In genomic region chr1:23648875-23649506, GRCm38 (mm10) we compare ENCODE assay signal across 28 mouse cellular contexts.
DNase-seq lines count a peak whose midpoint lies in the region; ATAC-seq and TF ChIP-seq lines count a peak whose summit lies in the region.
"Had no signal": no experiment of that assay in that cellular context is flagged by ENCODE, and none has a peak within 500 bp of the region (broad histone marks: within the 10 kb centered on the region; RNA-seq: fewer than 3 reads in every experiment).

No protein-coding gene starts in this region.

- H3K9ac ChIP-seq in forebrain, embryonic 14.5 days (ENCODE audit: low read length), result no peak overlapping the region
- H3K9ac ChIP-seq in forebrain, postnatal 0 days, result no peak overlapping the region
- H3K9ac ChIP-seq in lung, embryonic 14.5 days, result no peak overlapping the region
- H3K9ac ChIP-seq in hindbrain, postnatal 0 days (replicated peaks; ENCODE audit: low read length), result no peak overlapping the region
- H3K9ac ChIP-seq: liver, embryonic 15.5 days; midbrain, embryonic 13.5 days; neural tube, embryonic 13.5 days had no signal

- H3K27me3 ChIP-seq in forebrain, embryonic 14.5 days (replicated peaks; ENCODE audit: control insufficient read depth, insufficient read depth, low read length), result no peaks in the 10 kb centered on the region
- H3K27me3 ChIP-seq in forebrain, postnatal 0 days (ENCODE audit: insufficient read depth, low read length), result no peaks in the 10 kb centered on the region
- no peaks in the 10 kb centered on the region for H3K27me3 ChIP-seq in lung, embryonic 14.5 days (ENCODE audit: insufficient read depth, low read length)
- no peaks in the 10 kb centered on the region for H3K27me3 ChIP-seq in hindbrain, postnatal 0 days (ENCODE audit: insufficient read depth, low read length)
- H3K27me3 ChIP-seq: liver, embryonic 15.5 days; megakaryocyte, embryonic 14.5 days; midbrain, embryonic 13.5 days; neural tube, embryonic 13.5 days had no signal

- WGBS in forebrain, embryonic 14.5 days, result 65% methylated on average over 7 of the region's 7 CpGs
- 47% methylated on average over 7 of the region's 7 CpGs for WGBS in forebrain, postnatal 0 days
- 38% methylated on average over 7 of the region's 7 CpGs for WGBS in lung, embryonic 14.5 days
- 60% methylated on average over 7 of the region's 7 CpGs for WGBS in hindbrain, postnatal 0 days

- no peak overlapping the region for H3K27ac ChIP-seq in forebrain, embryonic 14.5 days (ENCODE audit: low read depth, low read length)
- no peak overlapping the region for H3K27ac ChIP-seq in forebrain, postnatal 0 days (ENCODE audit: low read depth, low read length)
- H3K27ac ChIP-seq in lung, embryonic 14.5 days (ENCODE audit: low read depth), result no peak overlapping the region
- no peak overlapping the region for H3K27ac ChIP-seq in hindbrain, postnatal 0 days
- H3K27ac ChIP-seq: embryonic facial prominence, embryonic 10.5 days; limb, embryonic 10.5 days; liver, embryonic 15.5 days; midbrain, embryonic 13.5 days; neural tube, embryonic 13.5 days; stomach, postnatal 0 days had no signal

- no peak for TF ChIP-seq CTCF in forebrain, postnatal 0 days (IDR thresholded peaks at IDR 0.05; ENCODE audit: low read depth)
- no peak for TF ChIP-seq CTCF in lung, embryonic 14.5 days (IDR thresholded peaks at IDR 0.05; ENCODE audit: low read depth)
- no peak for TF ChIP-seq CTCF in hindbrain, postnatal 0 days (IDR thresholded peaks at IDR 0.05; ENCODE audit: low read depth)

- no peaks in the 10 kb centered on the region for H3K36me3 ChIP-seq in forebrain, embryonic 14.5 days (ENCODE audit: control insufficient read depth, insufficient read depth, low read length)
- no peaks in the 10 kb centered on the region for H3K36me3 ChIP-seq in forebrain, postnatal 0 days (ENCODE audit: insufficient read depth)
- H3K36me3 ChIP-seq in lung, embryonic 14.5 days (ENCODE audit: insufficient read depth), result no peaks in the 10 kb centered on the region
- H3K36me3 ChIP-seq in hindbrain, postnatal 0 days (ENCODE audit: insufficient read depth, low read length), result no peaks in the 10 kb centered on the region
- H3K36me3 ChIP-seq: embryonic facial prominence, embryonic 10.5 days; limb, embryonic 10.5 days; liver, embryonic 15.5 days; midbrain, embryonic 13.5 days; neural tube, embryonic 13.5 days had no signal

- peak; percentile 14 for DNase-seq in forebrain, embryonic 14.5 days (ENCODE audit: low spot score)
- no peak for DNase-seq in forebrain, postnatal 0 days
- peak; percentile 90 for DNase-seq in lung, embryonic 14.5 days
- no peak for DNase-seq in lung, postnatal 25 days (ENCODE audit: low spot score)
- peak; percentile 20 for DNase-seq in Muller cell, postnatal 12 days (ENCODE audit: inconsistent ontology term)
- DNase-seq in hindbrain, postnatal 0 days (ENCODE audit: low spot score), result no peak
- no peak for DNase-seq in gastrocnemius, postnatal 10 days
- DNase-seq: adrenal gland, postnatal 25 days; cerebellum, adult 11 months; cerebellum, adult 9-11 months; gastrocnemius, postnatal 14 days; heart, adult 11 months; kidney, adult 2 months; kidney, postnatal 14 days; liver; lung, postnatal 10 days; right cerebral cortex, postnatal 14 days; thymus, adult 2 months; thymus, postnatal 4 days had no signal

- no peaks in the 10 kb centered on the region for H3K9me3 ChIP-seq in forebrain, embryonic 14.5 days (replicated peaks; ENCODE audit: control insufficient read depth, low read length)
- H3K9me3 ChIP-seq in forebrain, postnatal 0 days (ENCODE audit: low read length), result no peaks in the 10 kb centered on the region
- H3K9me3 ChIP-seq in lung, embryonic 14.5 days (ENCODE audit: low read depth, low read length), result no peaks in the 10 kb centered on the region
- H3K9me3 ChIP-seq in hindbrain, postnatal 0 days (ENCODE audit: low read length), result no peaks in the 10 kb centered on the region
- H3K9me3 ChIP-seq: embryonic facial prominence, embryonic 10.5 days; limb, embryonic 10.5 days; liver, embryonic 15.5 days; midbrain, embryonic 13.5 days; neural tube, embryonic 13.5 days had no signal

- no peak overlapping the region for H3K4me3 ChIP-seq in forebrain, embryonic 14.5 days (ENCODE audit: low read depth, low read length)
- no peak overlapping the region for H3K4me3 ChIP-seq in forebrain, postnatal 0 days (ENCODE audit: low read depth, low read length)
- no peak overlapping the region for H3K4me3 ChIP-seq in lung, embryonic 14.5 days (ENCODE audit: low read depth, low read length)
- no peak overlapping the region for H3K4me3 ChIP-seq in hindbrain, postnatal 0 days (ENCODE audit: low read length)
- H3K4me3 ChIP-seq: embryonic facial prominence, embryonic 10.5 days; limb, embryonic 10.5 days; liver, embryonic 15.5 days; megakaryocyte, embryonic 14.5 days; midbrain, embryonic 13.5 days; neural tube, embryonic 13.5 days had no signal

- no peak for ATAC-seq in forebrain, embryonic 14.5 days
- no peak; the same call in 1 of the 2 replicates for ATAC-seq in forebrain, postnatal 0 days
- ATAC-seq in lung, embryonic 14.5 days (ENCODE audit: insufficient read depth), result peak; percentile 93
- 0 out of 2 replicates have a peak, but pooled peaks have one; percentile 21 for ATAC-seq in hindbrain, postnatal 0 days
- ATAC-seq: CD4-positive, CD25-positive, alpha-beta regulatory T cell, adult 4 months; midbrain, embryonic 13.5 days had no signal

- no peak overlapping the region for H3K4me2 ChIP-seq in forebrain, embryonic 14.5 days (ENCODE audit: low read length)
- no peak overlapping the region for H3K4me2 ChIP-seq in forebrain, postnatal 0 days (ENCODE audit: low read depth)
- no peak overlapping the region for H3K4me2 ChIP-seq in lung, embryonic 14.5 days
- no peak overlapping the region for H3K4me2 ChIP-seq in hindbrain, postnatal 0 days (ENCODE audit: low read depth, low read length)
- H3K4me2 ChIP-seq: heart, embryonic 11.5 days; liver, embryonic 15.5 days; midbrain, embryonic 13.5 days; neural tube, embryonic 13.5 days had no signal

- peaks cover 4% of the 10 kb centered on the region; the same call in 1 of the 2 replicates for H3K4me1 ChIP-seq in forebrain, embryonic 14.5 days (ENCODE audit: control insufficient read depth, insufficient read depth, low read length)
- no peaks in the 10 kb centered on the region for H3K4me1 ChIP-seq in forebrain, postnatal 0 days (ENCODE audit: insufficient read depth)
- H3K4me1 ChIP-seq in lung, embryonic 14.5 days (ENCODE audit: insufficient read depth), result no peaks in the 10 kb centered on the region
- no peaks in the 10 kb centered on the region for H3K4me1 ChIP-seq in hindbrain, postnatal 0 days (ENCODE audit: insufficient read depth, low read length)
- H3K4me1 ChIP-seq: embryonic facial prominence, embryonic 10.5 days; limb, embryonic 10.5 days; liver, embryonic 15.5 days; megakaryocyte, embryonic 14.5 days; midbrain, embryonic 13.5 days had no signal

Comparison
In these comparisons a context has a peak if more than half of its experiments do, and no peak if none do; other contexts are left out.
1. DNase-seq: peak in forebrain, embryonic 14.5 days (single experiment), lung, embryonic 14.5 days (single experiment) and Muller cell, postnatal 12 days (single experiment); none in forebrain, postnatal 0 days (single experiment), lung, postnatal 25 days (single experiment), hindbrain, postnatal 0 days (single experiment) and gastrocnemius, postnatal 10 days (single experiment).
2. ATAC-seq: peak in lung, embryonic 14.5 days (single experiment) and hindbrain, postnatal 0 days (single experiment); none in forebrain, embryonic 14.5 days (single experiment) and forebrain, postnatal 0 days (single experiment).